Comparison of ENCODE assay signal across 9 mouse cellular contexts in genomic region chr4:73042672-73043071, GRCm38 (mm10).
DNase-seq lines count a peak whose midpoint lies in the region; ATAC-seq lines count a peak whose summit lies in the region.
"Had no signal": no experiment of that assay in that cellular context is flagged by ENCODE, and none has a peak within 500 bp of the region (broad histone marks: within the 10 kb centered on the region; RNA-seq: fewer than 3 reads in every experiment).

No protein-coding gene starts in this region.

- ATAC-seq in cerebellum, adult (ENCODE audit: insufficient number of reproducible peaks, low FRiP score, low TSS enrichment) = no peak

- DNase-seq in cerebellum, adult 18-20 months = peak; percentile 3 to 10
- DNase-seq in layer of hippocampus, adult 11-12 months (ENCODE audit: low spot score) = peak; percentile 55
- DNase-seq in layer of hippocampus, postnatal 10 days (ENCODE audit: low spot score in 2 of 2) = no peak
- DNase-seq in adipocyte (ENCODE audit: low spot score) = peak; percentile 27
- DNase-seq in lung, postnatal 14 days = peak; percentile 12
- DNase-seq in spleen, postnatal 36 days (ENCODE audit: low spot score in 2 of 2) = no peak
- DNase-seq in frontal cortex, postnatal 25 days (ENCODE audit: low spot score in 2 of 2) = no peak
- DNase-seq: B cell, adult 2 months had no signal

Comparison
In these comparisons a context has a peak if more than half of its experiments do, and no peak if none do; other contexts are left out.
1. DNase-seq: peak in cerebellum, adult 18-20 months (2 of 2), layer of hippocampus, adult 11-12 months (single experiment), adipocyte (single experiment) and lung, postnatal 14 days (single experiment); none in layer of hippocampus, postnatal 10 days (0 of 2), spleen, postnatal 36 days (0 of 2) and frontal cortex, postnatal 25 days (0 of 2).